Mouse (Mus musculus) left cerebral cortex, postnatal 4 days (tissue): ENCODE data around the gene 4931406P16Rik. TPM values are rescaled to one million over a fixed set of nuclear protein-coding genes. Genes with fewer than 3 reads are reported as not detected.

Experiments
- DNase-seq: peaks from one replicate; pipeline ENCODE4 v3.0.0-alpha.2; 2022
- intact Hi-C: fragments of 180-260 bp; cut with DNase I; formaldehyde crosslinking; loops from one replicate; pipeline ENCODE4 v1.15.1; 2025
- total RNA-seq, 2 experiments: library from RNA; stranded (reverse); gene quantifications; 2 replicates each; pipeline ENCODE4 v1.2.3; 2021

The 4931406P16Rik gene
- total RNA-seq, 2 experiments from 2014 or later = 50.3 to 64.9 TPM

GRCm38 (mm10) chr7:34312786-34313442 lies 437 bp downstream of the 4931406P16Rik start:
- peak; percentile 44 for DNase-seq

GRCm38 (mm10) chr7:34309186-34309764 lies 4.1 kb downstream of the 4931406P16Rik start:
- DNase-seq = no peak
- intact Hi-C loops = no loop called here

More at GRCm38 (mm10) chr7:34312786-34313442, 437 bp downstream of the 4931406P16Rik start:
- intact Hi-C loops = no loop called here

GRCm38 (mm10) chr7:34308586-34308985 lies 4.8 kb downstream of the 4931406P16Rik start:
- DNase-seq = no peak
- intact Hi-C loops = no loop called here

- DNase-seq = no peak
- intact Hi-C loops = no loop called here
Measured at GRCm38 (mm10) chr7:34305454-34305853, 7.9 kb downstream of the 4931406P16Rik start.

GRCm38 (mm10) chr7:34302651-34303050 lies 10.7 kb downstream of the 4931406P16Rik start:
- intact Hi-C loops = no loop called here
- DNase-seq = no peak

GRCm38 (mm10) chr7:34301952-34302351 lies 11.4 kb downstream of the 4931406P16Rik start:
- no peak for DNase-seq
- intact Hi-C loops = no loop called here

GRCm38 (mm10) chr7:34298818-34299217 lies 14.5 kb downstream of the 4931406P16Rik start:
- no peak for DNase-seq
- intact Hi-C loops = no loop called here

- DNase-seq = no peak
- intact Hi-C loops = no loop called here
Measured at GRCm38 (mm10) chr7:34296124-34296523, 17.2 kb downstream of the 4931406P16Rik start.

- DNase-seq = no peak
- intact Hi-C loops = no loop called here
Measured at GRCm38 (mm10) chr7:34292633-34293032, 20.7 kb downstream of the 4931406P16Rik start.

- no peak for DNase-seq
- intact Hi-C loops = no loop called here
Measured at GRCm38 (mm10) chr7:34291265-34291664, 22.1 kb downstream of the 4931406P16Rik start.

GRCm38 (mm10) chr7:34290450-34291151 lies 22.8 kb downstream of the 4931406P16Rik start:
- intact Hi-C loops = no loop called here
- DNase-seq = no peak

- intact Hi-C loops = no loop called here
- no peak for DNase-seq
Measured at GRCm38 (mm10) chr7:34277656-34278055, 35.7 kb downstream of the 4931406P16Rik start.

GRCm38 (mm10) chr7:34276066-34276465 lies 37.3 kb downstream of the 4931406P16Rik start:
- intact Hi-C loops = no loop called here
- no peak for DNase-seq

GRCm38 (mm10) chr7:34272465-34272864 lies 40.9 kb downstream of the 4931406P16Rik start:
- DNase-seq = no peak
- intact Hi-C loops = no loop called here

GRCm38 (mm10) chr7:34268463-34268862 lies 44.9 kb downstream of the 4931406P16Rik start:
- intact Hi-C loops = loop anchor here (5.0 kb wide), 1 partner anchor 84 kb away; no protein-coding TSS in a partner anchor
- no peak for DNase-seq

GRCm38 (mm10) chr7:34266421-34266820 lies 46.9 kb downstream of the 4931406P16Rik start:
- DNase-seq = no peak
- intact Hi-C loops = loop anchor here (5.0 kb wide), 1 partner anchor 86 kb away; no protein-coding TSS in a partner anchor

- intact Hi-C loops = loop anchor here (5.0 kb wide), 1 partner anchor 86 kb away; no protein-coding TSS in a partner anchor
- peak; percentile 47 for DNase-seq
Measured at GRCm38 (mm10) chr7:34265876-34266346, 47.4 kb downstream of the 4931406P16Rik start.

GRCm38 (mm10) chr7:34263437-34263836 lies 49.9 kb downstream of the 4931406P16Rik start:
- intact Hi-C loops = no loop called here
- no peak for DNase-seq

GRCm38 (mm10) chr7:34258407-34258806 lies 54.9 kb downstream of the 4931406P16Rik start:
- DNase-seq = no peak
- intact Hi-C loops = no loop called here

- intact Hi-C loops = no loop called here
- no peak for DNase-seq
Measured at GRCm38 (mm10) chr7:34257279-34257678, 56.1 kb downstream of the 4931406P16Rik start.

- intact Hi-C loops = no loop called here
- no peak for DNase-seq
Measured at GRCm38 (mm10) chr7:34255916-34256315, 57.4 kb downstream of the 4931406P16Rik start.
